Comparison of ENCODE assay signal across 8 mouse cellular contexts in genomic region chr8:87660029-87660915, GRCm38 (mm10).
DNase-seq lines count a peak whose midpoint lies in the region; ATAC-seq and TF ChIP-seq lines count a peak whose summit lies in the region.

No protein-coding gene starts in this region.

- peaks cover 24% of the 10 kb centered on the region for H3K27me3 ChIP-seq in lung, postnatal 0 days (replicated peaks; ENCODE audit: insufficient read depth, low read length)
- H3K27me3 ChIP-seq in embryonic facial prominence, embryonic 15.5 days: peaks cover 34% of the 10 kb centered on the region
- H3K27me3 ChIP-seq in limb, embryonic 12.5 days: peaks cover 24% of the 10 kb centered on the region
- H3K27me3 ChIP-seq in stomach, embryonic 15.5 days (replicated peaks): peaks cover 35% of the 10 kb centered on the region

- peaks cover 9% of the 10 kb centered on the region for H3K4me1 ChIP-seq in lung, postnatal 0 days (ENCODE audit: insufficient read depth, low read depth, low read length)
- peaks cover 52% of the 10 kb centered on the region for H3K4me1 ChIP-seq in embryonic facial prominence, embryonic 15.5 days
- H3K4me1 ChIP-seq in limb, embryonic 12.5 days (replicated peaks): peaks cover 55% of the 10 kb centered on the region
- H3K4me1 ChIP-seq in stomach, embryonic 15.5 days: peaks cover 29% of the 10 kb centered on the region

- DNase-seq in lung, postnatal 0 days (ENCODE audit: low spot score): no peak
- no peak for DNase-seq in lung, postnatal 36 days
- no peak for DNase-seq in frontal cortex, postnatal 25 days (ENCODE audit: low spot score in 2 of 2)
- no peak for DNase-seq in adrenal gland, postnatal 14 days

- no peak for TF ChIP-seq EP300 in lung, postnatal 0 days (IDR thresholded peaks at IDR 0.05)

- H3K36me3 ChIP-seq in lung, postnatal 0 days (ENCODE audit: insufficient read depth, low read length): no peaks in the 10 kb centered on the region
- no peaks in the 10 kb centered on the region for H3K36me3 ChIP-seq in embryonic facial prominence, embryonic 15.5 days
- H3K36me3 ChIP-seq in limb, embryonic 12.5 days: no peaks in the 10 kb centered on the region
- H3K36me3 ChIP-seq in stomach, embryonic 15.5 days: no peaks in the 10 kb centered on the region

- TF ChIP-seq CTCF in lung, postnatal 0 days (IDR thresholded peaks at IDR 0.05): no peak

- ATAC-seq in lung, postnatal 0 days: no peak
- ATAC-seq in embryonic facial prominence, embryonic 15.5 days (ENCODE audit: insufficient number of reproducible peaks, low FRiP score, low TSS enrichment, low read depth): no peak
- peak; percentile 61 for ATAC-seq in limb, embryonic 12.5 days (ENCODE audit: insufficient number of reproducible peaks, insufficient read depth, low FRiP score, low TSS enrichment, low read depth)
- ATAC-seq in stomach, embryonic 15.5 days (ENCODE audit: insufficient read depth, low FRiP score, low read depth): no peak
- ATAC-seq in megakaryocyte-erythroid progenitor cell, adult 5-6 weeks (replicated peaks; ENCODE audit: low FRiP score, low TSS enrichment, poor library complexity, severe bottlenecking): no peak

- no peaks in the 10 kb centered on the region for H3K9me3 ChIP-seq in lung, postnatal 0 days (ENCODE audit: low read length)
- H3K9me3 ChIP-seq in embryonic facial prominence, embryonic 15.5 days (replicated peaks): no peaks in the 10 kb centered on the region
- H3K9me3 ChIP-seq in limb, embryonic 12.5 days: no peaks in the 10 kb centered on the region
- no peaks in the 10 kb centered on the region for H3K9me3 ChIP-seq in stomach, embryonic 15.5 days

- H3K27ac ChIP-seq in lung, postnatal 0 days (ENCODE audit: low read length): no peak overlapping the region
- H3K27ac ChIP-seq in embryonic facial prominence, embryonic 15.5 days (replicated peaks): no peak overlapping the region
- H3K27ac ChIP-seq in limb, embryonic 12.5 days: peak overlapping the region; percentile 53
- no peak overlapping the region for H3K27ac ChIP-seq in stomach, embryonic 15.5 days

- H3K9ac ChIP-seq in lung, postnatal 0 days (replicated peaks; ENCODE audit: low read depth): no peak overlapping the region
- H3K9ac ChIP-seq in embryonic facial prominence, embryonic 15.5 days: no peak overlapping the region
- H3K9ac ChIP-seq in limb, embryonic 12.5 days (replicated peaks): peak overlapping the region; percentile 50; the same call in 1 of the 2 replicates
- H3K9ac ChIP-seq in stomach, embryonic 15.5 days: no peak overlapping the region

- H3K4me3 ChIP-seq in lung, postnatal 0 days (ENCODE audit: low read depth, low read length): no peak overlapping the region
- peak overlapping the region; percentile 23 for H3K4me3 ChIP-seq in embryonic facial prominence, embryonic 15.5 days (replicated peaks)
- peak overlapping the region; percentile 33 for H3K4me3 ChIP-seq in limb, embryonic 12.5 days (replicated peaks)
- peak overlapping the region; percentile 23 for H3K4me3 ChIP-seq in stomach, embryonic 15.5 days (replicated peaks)

- peak overlapping the region; percentile 36 for H3K4me2 ChIP-seq in lung, postnatal 0 days (replicated peaks; ENCODE audit: low read depth, low read length)
- peak overlapping the region; percentile 46 for H3K4me2 ChIP-seq in embryonic facial prominence, embryonic 15.5 days (replicated peaks)
- peak overlapping the region; percentile 66 for H3K4me2 ChIP-seq in limb, embryonic 12.5 days
- H3K4me2 ChIP-seq in stomach, embryonic 15.5 days: peak overlapping the region; percentile 47

- 6% methylated on average over 43 of the region's 43 CpGs for WGBS in lung, postnatal 0 days
- WGBS in embryonic facial prominence, embryonic 15.5 days: 8% methylated on average over 43 of the region's 43 CpGs
- under 1% methylated on average over 43 of the region's 43 CpGs for WGBS in limb, embryonic 12.5 days
- 12% methylated on average over 43 of the region's 43 CpGs for WGBS in stomach, embryonic 15.5 days
